ENCODE assay signal across 20 mouse cellular contexts in the genomic region with DNA sequence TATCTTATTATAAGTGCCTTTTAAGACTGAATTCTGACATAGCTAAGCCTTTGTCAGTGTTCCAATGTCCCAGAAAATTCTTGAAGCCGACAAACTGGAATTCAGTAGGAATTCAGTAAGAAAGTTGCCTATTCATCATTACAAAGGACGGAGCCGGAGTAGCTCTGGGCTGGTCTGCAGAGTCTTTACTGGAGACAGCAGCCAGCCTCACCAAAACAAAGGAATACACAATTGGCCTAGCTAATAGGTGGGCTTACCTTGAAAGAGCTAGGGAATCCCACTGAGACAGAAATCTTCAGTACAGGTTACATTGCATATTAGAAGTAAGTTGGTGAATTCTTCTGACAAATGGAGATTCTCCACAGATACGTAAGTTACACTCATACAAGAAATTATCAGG. TPM values are rescaled to one million over a fixed set of nuclear protein-coding genes. Genes with fewer than 3 reads are reported as not detected.
DNase-seq lines count a peak whose midpoint lies in the region; TF ChIP-seq lines count a peak whose summit lies in the region.
"Had no signal": no experiment of that assay in that cellular context is flagged by ENCODE, and none has a peak within 500 bp of the region (broad histone marks: within the 10 kb centered on the region; RNA-seq: fewer than 3 reads in every experiment).

No protein-coding gene starts in this region.

- DNase-seq in ES-E14 (ENCODE audit: low read depth, low spot score) (peak; percentile 71), ZHBTc4 (ENCODE audit: low read depth, low spot score) (peak; percentile 91)
- no peak for DNase-seq in gastrocnemius, postnatal 4 days (ENCODE audit: low spot score in 2 of 2)
- DNase-seq in cerebellum, postnatal 14 days = no peak
- no peak for DNase-seq in cerebellum, adult 8-10 months
- DNase-seq: adrenal gland, adult 2 months; adrenal gland, postnatal 10 days; adrenal gland, postnatal 25 days; cerebellum, adult 11 months; cerebellum, adult 18-20 months; cerebellum, adult 9-10 months; cerebellum, postnatal 25 days; forebrain, postnatal 0 days had no signal

- H3K9me3 ChIP-seq in ES-Bruce4 (replicated peaks; ENCODE audit: control insufficient read depth, insufficient read depth, low read length, poor library complexity, severe bottlenecking) = peaks cover 8% of the 10 kb centered on the region
- H3K9me3 ChIP-seq in ES-E14 (ENCODE audit: control insufficient read depth, insufficient read depth, low read depth, low read length) = no peaks in the 10 kb centered on the region
- H3K9me3 ChIP-seq: embryonic facial prominence, embryonic 10.5 days; embryonic facial prominence, embryonic 12.5 days; forebrain, embryonic 13.5 days; forebrain, embryonic 15.5 days had no signal

- TF ChIP-seq CTCF in ES-Bruce4 (IDR thresholded peaks at IDR 0.05; ENCODE audit: low read depth, low read length) = no peak

- H3K27me3 ChIP-seq in ES-Bruce4 (ENCODE audit: control insufficient read depth, insufficient read depth, low read length, poor library complexity, severe bottlenecking) = no peaks in the 10 kb centered on the region
- H3K27me3 ChIP-seq: embryonic facial prominence, embryonic 12.5 days; forebrain, embryonic 13.5 days; forebrain, embryonic 15.5 days had no signal

- no peaks in the 10 kb centered on the region for H3K4me1 ChIP-seq in ES-Bruce4 (ENCODE audit: control insufficient read depth, insufficient read depth, low read length)
- H3K4me1 ChIP-seq in ES-E14 (ENCODE audit: control insufficient read depth in 2 of 2, insufficient read depth in 2 of 2, low read length in 2 of 2, poor library complexity in 1 of 2) = peaks cover 13 to 23% of the 10 kb centered on the region in 2 experiments; a peak in 3 of 4 replicates
- H3K4me1 ChIP-seq: embryonic facial prominence, embryonic 12.5 days; forebrain, embryonic 13.5 days; forebrain, embryonic 15.5 days had no signal

- H3K9ac ChIP-seq in ES-Bruce4 (ENCODE audit: low read depth, poor library complexity, severe bottlenecking) = no peak overlapping the region
- no peak overlapping the region; the same call in 1 of the 2 replicates for H3K9ac ChIP-seq in ES-E14 (ENCODE audit: insufficient read depth, low read depth, low read length, poor library complexity, severe bottlenecking)
- H3K9ac ChIP-seq: embryonic facial prominence, embryonic 12.5 days; forebrain, embryonic 13.5 days; forebrain, embryonic 15.5 days; forebrain, postnatal 0 days had no signal

- H3K27ac ChIP-seq in ES-Bruce4 (ENCODE audit: insufficient read depth, low read length) (peak overlapping the region; percentile 13; the same call in 1 of the 2 replicates), ES-E14 (ENCODE audit: insufficient read depth, low read depth, low read length, poor library complexity, severe bottlenecking) (peak overlapping the region; percentile 100; the same call in 1 of the 2 replicates)
- H3K27ac ChIP-seq: embryonic facial prominence, embryonic 10.5 days; embryonic facial prominence, embryonic 12.5 days; forebrain, embryonic 13.5 days; forebrain, embryonic 15.5 days had no signal

- no peak for TF ChIP-seq POLR2A in ES-Bruce4 (IDR thresholded peaks at IDR 0.05; ENCODE audit: insufficient read depth, low read length)

- no peaks in the 10 kb centered on the region for H3K36me3 ChIP-seq in ES-Bruce4 (ENCODE audit: control insufficient read depth, insufficient read depth, low read length, poor library complexity, severe bottlenecking)
- H3K36me3 ChIP-seq in ES-E14 (ENCODE audit: control insufficient read depth, insufficient read depth, low read length, poor library complexity, severe bottlenecking) = no peaks in the 10 kb centered on the region; the same call in 1 of the 2 replicates
- H3K36me3 ChIP-seq: embryonic facial prominence, embryonic 12.5 days had no signal

- in situ Hi-C loops in ES-E14 (cut with MboI; ENCODE audit: low sequenced_read_pairs in 2 of 2, unreplicated experiment in 2 of 2) = no loop called here

- 0 out of 2 replicates have a peak, but pooled peaks have one; percentile 26 for TF ChIP-seq EP300 in ES-Bruce4 (IDR thresholded peaks at IDR 0.05; ENCODE audit: insufficient read depth, low read depth, low read length)

- H3K4me3 ChIP-seq in ES-Bruce4 (ENCODE audit: low read depth, low read length) = no peak overlapping the region
- peak overlapping the region in 1 of 2 experiments; percentile 26; a peak in 1 of 4 replicates for H3K4me3 ChIP-seq in ES-E14 (ENCODE audit: insufficient read depth in 1 of 2, low read depth in 1 of 2, low read length in 2 of 2, poor library complexity in 1 of 2, severe bottlenecking in 1 of 2)
- H3K4me3 ChIP-seq: embryonic facial prominence, embryonic 10.5 days; embryonic facial prominence, embryonic 12.5 days; forebrain, embryonic 13.5 days; forebrain, embryonic 15.5 days had no signal

TF ChIP-seq in ES-E14, 5 proteins besides CTCF, POLR2A, EP300 and RAD21:
- TF ChIP-seq CHD2 (IDR thresholded peaks at IDR 0.05; ENCODE audit: low read depth, low read length) = no peak
- TF ChIP-seq MAFK (IDR thresholded peaks at IDR 0.05; ENCODE audit: insufficient read depth, low read depth, low read length) = peak; percentile 87
- no peak for TF ChIP-seq ZC3H11A (IDR thresholded peaks at IDR 0.05; ENCODE audit: borderline replicate concordance, low read depth, low read length)
- no peak for TF ChIP-seq HCFC1 (IDR thresholded peaks at IDR 0.05; ENCODE audit: borderline replicate concordance, insufficient read depth, low read length)

RNA-seq across cellular contexts. Expression of a gene that starts 59.0 kb away (rescaled TPM):
- polyA plus RNA-seq in ES-Bruce4 (2011; ENCODE audit: insufficient read depth, insufficient read length, low read depth, missing spikeins) = 26.4 and 29.1 TPM in 2 replicates
- total RNA-seq in ES-E14 (2012; rRNA removed) = 34.2 and 39.1 TPM in 2 replicates
- total RNA-seq in gastrocnemius, postnatal 4 days (2021) = 10 to 100 TPM; 17.7 to 21.0 TPM

RNA-seq across cellular contexts. Expression of a gene that starts 59.1 kb away (rescaled TPM):
- polyA plus RNA-seq in ES-Bruce4 (2011; ENCODE audit: insufficient read depth, insufficient read length, low read depth, missing spikeins) = 0.40 and 0.88 TPM in 2 replicates
- total RNA-seq in ES-E14 (2012; rRNA removed) = 0.18 and 0.37 TPM in 2 replicates
- total RNA-seq in gastrocnemius, postnatal 4 days (2021) = not detected
- total RNA-seq: MEL had no signal
- polyA plus RNA-seq: C2C12 had no signal

Comparison
In these comparisons a context has a peak if more than half of its experiments do, and no peak if none do; other contexts are left out.
1. DNase-seq: peak in ES-E14 (single experiment) and ZHBTc4 (single experiment); none in gastrocnemius, postnatal 4 days (0 of 2), cerebellum, postnatal 14 days (0 of 2) and cerebellum, adult 8-10 months (single experiment).